ENCODE assay signal across 13 mouse cellular contexts in genomic region chr2:157536476-157537081, GRCm38 (mm10). TPM values are rescaled to one million over a fixed set of nuclear protein-coding genes. Genes with fewer than 3 reads are reported as not detected.
A peak's percentile ranks its signal among the peaks of the same experiment; 100 is the strongest.
DNase-seq lines count a peak whose midpoint lies in the region; ATAC-seq lines count a peak whose summit lies in the region.
"Had no signal": no experiment of that assay in that cellular context is flagged by ENCODE, and none has a peak within 500 bp of the region (broad histone marks: within the 10 kb centered on the region; RNA-seq: fewer than 3 reads in every experiment).

No protein-coding gene starts in this region.

- WGBS in hindbrain, embryonic 10.5 days = 48% methylated on average over 7 of the region's 7 CpGs
- 45% methylated on average over 7 of the region's 7 CpGs for WGBS in hindbrain, embryonic 11.5 days
- 35% methylated on average over 7 of the region's 7 CpGs for WGBS in embryonic facial prominence, embryonic 10.5 days
- 56% methylated on average over 7 of the region's 7 CpGs for WGBS in hindbrain, embryonic 13.5 days
- WGBS in midbrain, embryonic 15.5 days = 48% methylated on average over 7 of the region's 7 CpGs

- H3K36me3 ChIP-seq in hindbrain, embryonic 10.5 days = no peaks in the 10 kb centered on the region
- no peaks in the 10 kb centered on the region for H3K36me3 ChIP-seq in hindbrain, embryonic 11.5 days (ENCODE audit: control insufficient read depth, insufficient read depth, low read length)
- peaks cover 4% of the 10 kb centered on the region; the same call in 1 of the 2 replicates for H3K36me3 ChIP-seq in embryonic facial prominence, embryonic 10.5 days (replicated peaks)
- H3K36me3 ChIP-seq in hindbrain, embryonic 13.5 days = no peaks in the 10 kb centered on the region
- H3K36me3 ChIP-seq in midbrain, embryonic 15.5 days (replicated peaks) = no peaks in the 10 kb centered on the region
- H3K36me3 ChIP-seq: heart, embryonic 10.5 days had no signal

- peaks cover 44% of the 10 kb centered on the region for H3K27me3 ChIP-seq in hindbrain, embryonic 10.5 days (ENCODE audit: insufficient read depth, poor library complexity, severe bottlenecking)
- H3K27me3 ChIP-seq in hindbrain, embryonic 11.5 days (ENCODE audit: control insufficient read depth, insufficient read depth, low read length) = no peaks in the 10 kb centered on the region
- peaks cover 17% of the 10 kb centered on the region for H3K27me3 ChIP-seq in embryonic facial prominence, embryonic 10.5 days (replicated peaks; ENCODE audit: low read depth, poor library complexity, severe bottlenecking)
- H3K27me3 ChIP-seq in hindbrain, embryonic 13.5 days = peaks cover 5% of the 10 kb centered on the region; the same call in 1 of the 2 replicates
- no peaks in the 10 kb centered on the region for H3K27me3 ChIP-seq in midbrain, embryonic 15.5 days (replicated peaks)

- H3K9ac ChIP-seq in hindbrain, embryonic 11.5 days (ENCODE audit: low read depth, low read length) = no peak overlapping the region
- H3K9ac ChIP-seq in hindbrain, embryonic 13.5 days = no peak overlapping the region
- peak overlapping the region; percentile 16; the same call in 1 of the 2 replicates for H3K9ac ChIP-seq in midbrain, embryonic 15.5 days

- H3K9me3 ChIP-seq in hindbrain, embryonic 10.5 days = no peaks in the 10 kb centered on the region
- H3K9me3 ChIP-seq in hindbrain, embryonic 11.5 days (ENCODE audit: control insufficient read depth, low read length) = no peaks in the 10 kb centered on the region
- no peaks in the 10 kb centered on the region for H3K9me3 ChIP-seq in embryonic facial prominence, embryonic 10.5 days
- H3K9me3 ChIP-seq in hindbrain, embryonic 13.5 days = no peaks in the 10 kb centered on the region
- no peaks in the 10 kb centered on the region for H3K9me3 ChIP-seq in midbrain, embryonic 15.5 days
- H3K9me3 ChIP-seq: heart, embryonic 10.5 days had no signal

- peak overlapping the region; percentile 72 for H3K27ac ChIP-seq in hindbrain, embryonic 10.5 days
- no peak overlapping the region for H3K27ac ChIP-seq in hindbrain, embryonic 11.5 days (ENCODE audit: low read depth, low read length)
- peak overlapping the region; percentile 70 for H3K27ac ChIP-seq in embryonic facial prominence, embryonic 10.5 days (replicated peaks)
- peak overlapping the region; percentile 91 for H3K27ac ChIP-seq in hindbrain, embryonic 13.5 days
- peak overlapping the region; percentile 85 for H3K27ac ChIP-seq in midbrain, embryonic 15.5 days
- H3K27ac ChIP-seq: heart, embryonic 10.5 days had no signal

- H3K4me3 ChIP-seq in hindbrain, embryonic 10.5 days = no peak overlapping the region
- H3K4me3 ChIP-seq in hindbrain, embryonic 11.5 days (ENCODE audit: low read depth, low read length) = no peak overlapping the region
- H3K4me3 ChIP-seq in embryonic facial prominence, embryonic 10.5 days = peak overlapping the region; percentile 16; the same call in 1 of the 2 replicates
- no peak overlapping the region for H3K4me3 ChIP-seq in hindbrain, embryonic 13.5 days
- no peak overlapping the region for H3K4me3 ChIP-seq in midbrain, embryonic 15.5 days
- H3K4me3 ChIP-seq: heart, embryonic 10.5 days had no signal

- ATAC-seq in hindbrain, embryonic 11.5 days (ENCODE audit: low FRiP score) = no peak
- no peak for ATAC-seq in hindbrain, embryonic 13.5 days (ENCODE audit: low FRiP score)
- ATAC-seq in midbrain, embryonic 15.5 days (replicated peaks) = no peak
- ATAC-seq: CD4-positive, CD25-positive, alpha-beta regulatory T cell, adult 4 months had no signal

- H3K4me1 ChIP-seq in hindbrain, embryonic 10.5 days (replicated peaks) = peaks cover 80% of the 10 kb centered on the region
- peaks cover 18% of the 10 kb centered on the region for H3K4me1 ChIP-seq in hindbrain, embryonic 11.5 days (replicated peaks; ENCODE audit: control insufficient read depth, insufficient read depth, low read length)
- H3K4me1 ChIP-seq in embryonic facial prominence, embryonic 10.5 days = peaks cover 92% of the 10 kb centered on the region
- H3K4me1 ChIP-seq in hindbrain, embryonic 13.5 days (replicated peaks) = peaks cover 68% of the 10 kb centered on the region
- H3K4me1 ChIP-seq in midbrain, embryonic 15.5 days = peaks cover 81% of the 10 kb centered on the region

- H3K4me2 ChIP-seq in hindbrain, embryonic 11.5 days (replicated peaks; ENCODE audit: low read depth, low read length) = no peak overlapping the region
- H3K4me2 ChIP-seq in hindbrain, embryonic 13.5 days = no peak overlapping the region
- H3K4me2 ChIP-seq in midbrain, embryonic 15.5 days = no peak overlapping the region

- peak; percentile 53 for DNase-seq in hindbrain, embryonic 10.5 days (ENCODE audit: low spot score)
- DNase-seq in hindbrain, embryonic 11.5 days (ENCODE audit: low spot score) = no peak
- DNase-seq in embryonic facial prominence, embryonic 10.5 days (ENCODE audit: low spot score) = peak; percentile 69
- no peak for DNase-seq in adrenal gland, adult 18-20 months (ENCODE audit: low spot score in 2 of 2)
- no peak for DNase-seq in ovary, postnatal 36 days (ENCODE audit: low spot score)
- no peak for DNase-seq in adrenal gland, postnatal 14 days
- DNase-seq: adrenal gland, postnatal 36 days; kidney, postnatal 25 days; left cerebral cortex, postnatal 4 days had no signal

RNA-seq across cellular contexts. Expression of gene Nnat, which starts 23.3 kb away (rescaled TPM):
- polyA plus RNA-seq in hindbrain, embryonic 10.5 days (2016; fragmentation: Nextera tagmentation; extraction: Ambion mirVana) = 1,503 and 2,739 TPM in 2 replicates
- polyA plus RNA-seq in hindbrain, embryonic 11.5 days (2014; fragmentation: Nextera tagmentation; extraction: Ambion mirVana) = 1,515 and 1,745 TPM in 2 replicates
- 2,080 and 2,294 TPM in 2 replicates for polyA plus RNA-seq in embryonic facial prominence, embryonic 10.5 days (2016; fragmentation: Nextera tagmentation; extraction: Ambion mirVana)
- polyA plus RNA-seq in hindbrain, embryonic 13.5 days (2015; fragmentation: Nextera tagmentation; extraction: Ambion mirVana) = 6,024 and 6,534 TPM in 2 replicates
- 10,539 and 10,900 TPM in 2 replicates for polyA plus RNA-seq in midbrain, embryonic 15.5 days (2015; fragmentation: Nextera tagmentation; extraction: Ambion mirVana)
- total RNA-seq in adrenal gland, adult 18-20 months (2021) = 100 to 1,000 TPM in 1 of 2 experiments, 10 to 100 TPM in 1; 49.7 to 198 TPM
- total RNA-seq in adrenal gland, postnatal 14 days (2021) = 158 TPM in 2 replicates

RNA-seq across cellular contexts. Expression of gene Blcap, which starts 34.5 kb away (rescaled TPM):
- 78.4 and 100.0 TPM in 2 replicates for polyA plus RNA-seq in hindbrain, embryonic 10.5 days (2016; fragmentation: Nextera tagmentation; extraction: Ambion mirVana)
- polyA plus RNA-seq in hindbrain, embryonic 11.5 days (2014; fragmentation: Nextera tagmentation; extraction: Ambion mirVana) = 117 and 118 TPM in 2 replicates
- polyA plus RNA-seq in embryonic facial prominence, embryonic 10.5 days (2016; fragmentation: Nextera tagmentation; extraction: Ambion mirVana) = 82.1 and 82.3 TPM in 2 replicates
- 219 and 232 TPM in 2 replicates for polyA plus RNA-seq in hindbrain, embryonic 13.5 days (2015; fragmentation: Nextera tagmentation; extraction: Ambion mirVana)
- 332 and 336 TPM in 2 replicates for polyA plus RNA-seq in midbrain, embryonic 15.5 days (2015; fragmentation: Nextera tagmentation; extraction: Ambion mirVana)
- 100 to 1,000 TPM in 1 of 2 experiments, 10 to 100 TPM in 1; 87.1 to 101 TPM for total RNA-seq in adrenal gland, adult 18-20 months (2021)
- total RNA-seq in adrenal gland, postnatal 14 days (2021) = 75.2 and 77.9 TPM in 2 replicates

Comparison
In these comparisons a context has a peak if more than half of its experiments do, and no peak if none do; other contexts are left out.
1. DNase-seq: peak in hindbrain, embryonic 10.5 days (single experiment) and embryonic facial prominence, embryonic 10.5 days (single experiment); none in hindbrain, embryonic 11.5 days (single experiment), adrenal gland, adult 18-20 months (0 of 2), ovary, postnatal 36 days (single experiment) and adrenal gland, postnatal 14 days (single experiment).